Mouse (Mus musculus) bone marrow macrophage, adult 2 months (primary cell): ENCODE data around the gene Actn1.

Experiments used
- CTCF ChIP-seq: IDR thresholded peaks from 2 replicates; pipeline ENCODE4 v1.5.1; 2012; ENCODE audit warnings: low read depth, mild to moderate bottlenecking, low read length, moderate library complexity
- POLR2A ChIP-seq: IDR thresholded peaks from 2 replicates; pipeline ENCODE4 v1.6.1; 2012; ENCODE audit warnings: mild to moderate bottlenecking, low read depth, low read length, borderline replicate concordance

GRCm38 (mm10) chr12:80168178-80168686 is 91.9 kb downstream of the Actn1 start:
- no peak for TF ChIP-seq POLR2A
- TF ChIP-seq CTCF = no peak
